ENCODE assay signal across 8 mouse cellular contexts in genomic region chr1:135146077-135146945, GRCm38 (mm10). TPM values are rescaled to one million over a fixed set of nuclear protein-coding genes. Genes with fewer than 3 reads are reported as not detected.
DNase-seq lines count a peak whose midpoint lies in the region; ATAC-seq and TF ChIP-seq lines count a peak whose summit lies in the region.

TSS of gene Arl8a (plus strand) at chr1:135146824.

- no peaks in the 10 kb centered on the region for H3K36me3 ChIP-seq in hindbrain, embryonic 16.5 days (ENCODE audit: control insufficient read depth, insufficient read depth, low read length)
- H3K36me3 ChIP-seq in megakaryocyte, embryonic 14.5 days (replicated peaks; ENCODE audit: low read length) = peaks cover 66% of the 10 kb centered on the region

- no peaks in the 10 kb centered on the region for H3K9me3 ChIP-seq in hindbrain, embryonic 16.5 days (ENCODE audit: control insufficient read depth, low read length)
- no peaks in the 10 kb centered on the region for H3K9me3 ChIP-seq in megakaryocyte, embryonic 14.5 days

- H3K4me3 ChIP-seq in gastrocnemius, adult 2 months = peak within 1 kb of the TSS; percentile 94
- H3K4me3 ChIP-seq in hindbrain, embryonic 16.5 days (ENCODE audit: low read length) = peak within 1 kb of the TSS; percentile 98
- peak within 1 kb of the TSS; percentile 100 for H3K4me3 ChIP-seq in megakaryocyte, embryonic 14.5 days (replicated peaks)

- peak; percentile 77 for DNase-seq in T-cell, adult 2 months (ENCODE audit: low spot score)
- DNase-seq in cerebellum, postnatal 4 days (ENCODE audit: low spot score in 2 of 2) = peak; percentile 69 to 84
- DNase-seq in gastrocnemius, adult 2 months = peak; percentile 95
- DNase-seq in left cerebral cortex, adult 8-10 months (ENCODE audit: low spot score in 2 of 2) = peak; percentile 58 to 82
- DNase-seq in right cerebral cortex, adult 2 months (ENCODE audit: low spot score in 2 of 2) = peak; percentile 77 to 79
- peak; percentile 49 for DNase-seq in urinary bladder, postnatal 10 days (ENCODE audit: low spot score)

- peak within 1 kb of the TSS; percentile 99 for H3K9ac ChIP-seq in hindbrain, embryonic 16.5 days (ENCODE audit: low read depth, low read length)

- peak; percentile 85 for ATAC-seq in hindbrain, embryonic 16.5 days

- intact Hi-C loops in gastrocnemius, adult 2 months (cut with DNase I) = no loop called here

- H3K4me2 ChIP-seq in hindbrain, embryonic 16.5 days (ENCODE audit: low read length) = peak within 1 kb of the TSS; percentile 84

- no peaks in the 10 kb centered on the region for H3K27me3 ChIP-seq in hindbrain, embryonic 16.5 days (replicated peaks; ENCODE audit: control insufficient read depth, insufficient read depth, low read length)
- H3K27me3 ChIP-seq in megakaryocyte, embryonic 14.5 days (replicated peaks) = no peaks in the 10 kb centered on the region

- peaks cover 33% of the 10 kb centered on the region for H3K4me1 ChIP-seq in hindbrain, embryonic 16.5 days (ENCODE audit: control insufficient read depth, insufficient read depth, low read depth, low read length)
- H3K4me1 ChIP-seq in megakaryocyte, embryonic 14.5 days = peaks cover 65% of the 10 kb centered on the region

- peak within 1 kb of the TSS; percentile 98 for H3K27ac ChIP-seq in gastrocnemius, adult 2 months
- H3K27ac ChIP-seq in hindbrain, embryonic 16.5 days (ENCODE audit: low read depth, low read length) = peak within 1 kb of the TSS; percentile 98

- WGBS in hindbrain, embryonic 16.5 days = under 1% methylated on average over 64 of the region's 78 CpGs

- TF ChIP-seq CTCF in gastrocnemius, adult 2 months (IDR thresholded peaks at IDR 0.05) = no peak

RNA-seq across cellular contexts. Expression of gene Arl8a, which starts in this region (rescaled TPM):
- total RNA-seq in gastrocnemius, adult 2 months (2021) = 10 to 100 TPM; 16.5 to 17.8 TPM
- polyA plus RNA-seq in hindbrain, embryonic 16.5 days (2015; fragmentation: Nextera tagmentation; extraction: Ambion mirVana) = 329 and 392 TPM in 2 replicates
- 100 to 1,000 TPM; 255 to 276 (median 267) TPM for total RNA-seq in left cerebral cortex, adult 8-10 months (2022)
- polyA plus RNA-seq in megakaryocyte, embryonic 14.5 days (2012; ENCODE audit: insufficient read depth, low replicate concordance) = 96.0 and 156 TPM in 2 replicates

Comparison
In these comparisons a context has a peak if more than half of its experiments do, and no peak if none do; other contexts are left out.
1. Peak in every context shown above with its lines: DNase-seq, ATAC-seq, H3K4me3 ChIP-seq and H3K27ac ChIP-seq.
2. RNA of gene Arl8a (total RNA-seq): 255 to 276 TPM in left cerebral cortex, adult 8-10 months; 16.5 to 17.8 TPM in gastrocnemius, adult 2 months; every median in the first group is over 10 times any median in the second.